Mouse (Mus musculus): Measurements from ENCODE around the gene Gm4305. TPM values are rescaled to one million over a fixed set of nuclear protein-coding genes. Genes with fewer than 3 reads are reported as not detected.
"Not testable (repeated sequence)": the region's sequence is repeated elsewhere in the genome, so short reads cannot be mapped to it uniquely, and the experiment has no call there.

The Gm4305 gene
- polyA plus RNA-seq (2015; fragmentation: Nextera tagmentation; extraction: Ambion mirVana), result not detected in 2 replicates

GRCm38 (mm10) chr10:100350793-100351192 lies at the start of gene Gm4305:
Gm4305 (plus strand) TSS chr10:100351093.
- not testable (repeated sequence) for H3K27me3 ChIP-seq; H3K9me3 ChIP-seq (replicated peaks); DNase-seq; ATAC-seq (ENCODE audit: low read depth); H3K9ac ChIP-seq; H3K4me2 ChIP-seq; H3K4me3 ChIP-seq (replicated peaks); H3K27ac ChIP-seq; H3K36me3 ChIP-seq; H3K4me1 ChIP-seq (replicated peaks)
- WGBS (ENCODE audit: insufficient replicate concordance), result no CpG with 5 or more reads among the region's 3 CpGs

- no CpG with 5 or more reads among the region's 2 CpGs for WGBS (ENCODE audit: insufficient replicate concordance)
- not testable (repeated sequence) for H3K27ac ChIP-seq; H3K4me2 ChIP-seq; DNase-seq; H3K27me3 ChIP-seq; H3K4me1 ChIP-seq (replicated peaks); H3K9ac ChIP-seq; ATAC-seq (ENCODE audit: low read depth); H3K36me3 ChIP-seq; H3K9me3 ChIP-seq (replicated peaks); H3K4me3 ChIP-seq (replicated peaks)
Observed at GRCm38 (mm10) chr10:100335376-100335775, 15.5 kb upstream of the Gm4305 start, which contains the start of gene Gm4301. Gm4301 (plus strand) TSS chr10:100335676.

- H3K27me3 ChIP-seq; DNase-seq; H3K36me3 ChIP-seq; ATAC-seq (ENCODE audit: low read depth); H3K27ac ChIP-seq; H3K4me2 ChIP-seq; H3K9ac ChIP-seq; H3K9me3 ChIP-seq (replicated peaks); H3K4me3 ChIP-seq (replicated peaks); H3K4me1 ChIP-seq (replicated peaks): not testable (repeated sequence)
- no CpG with 5 or more reads among the region's 3 CpGs for WGBS (ENCODE audit: insufficient replicate concordance)
Observed at GRCm38 (mm10) chr10:100340536-100340935, 10.4 kb upstream of the Gm4305 start, which contains the start of gene Gm4302. Gm4302 (plus strand) TSS chr10:100340836.

GRCm38 (mm10) chr10:100345672-100346071 lies 5.2 kb upstream of the Gm4305 start, which contains the start of gene Gm4303:
Gm4303 (plus strand) TSS chr10:100345972.
- no CpG with 5 or more reads among the region's 3 CpGs for WGBS (ENCODE audit: insufficient replicate concordance)

GRCm38 (mm10) chr10:100356841-100357240 lies 5.9 kb downstream of the Gm4305 start:
- H3K9ac ChIP-seq; H3K4me3 ChIP-seq (replicated peaks); H3K4me1 ChIP-seq (replicated peaks); H3K4me2 ChIP-seq; DNase-seq; ATAC-seq (ENCODE audit: low read depth); H3K27ac ChIP-seq; H3K27me3 ChIP-seq; H3K9me3 ChIP-seq (replicated peaks); H3K36me3 ChIP-seq: not testable (repeated sequence)
- WGBS (ENCODE audit: insufficient replicate concordance), result 40% methylated on average over 2 of the region's 2 CpGs

More at GRCm38 (mm10) chr10:100345672-100346071, 5.2 kb upstream of the Gm4305 start, which contains the start of gene Gm4303:
- H3K27ac ChIP-seq; H3K4me1 ChIP-seq (replicated peaks); DNase-seq; H3K9ac ChIP-seq; H3K36me3 ChIP-seq; H3K4me2 ChIP-seq; H3K4me3 ChIP-seq (replicated peaks); H3K9me3 ChIP-seq (replicated peaks); ATAC-seq (ENCODE audit: low read depth); H3K27me3 ChIP-seq: not testable (repeated sequence)

GRCm38 (mm10) chr10:100361038-100361437 lies 10.1 kb downstream of the Gm4305 start, which contains the start of gene Gm4307:
Gm4307 (plus strand) TSS chr10:100361338.
- not testable (repeated sequence) for H3K27me3 ChIP-seq; H3K4me1 ChIP-seq (replicated peaks); DNase-seq; H3K9ac ChIP-seq; H3K36me3 ChIP-seq; ATAC-seq (ENCODE audit: low read depth); H3K4me3 ChIP-seq (replicated peaks); H3K27ac ChIP-seq; H3K4me2 ChIP-seq; H3K9me3 ChIP-seq (replicated peaks)
- no CpG with 5 or more reads among the region's 3 CpGs for WGBS (ENCODE audit: insufficient replicate concordance)

- not testable (repeated sequence) for H3K4me3 ChIP-seq (replicated peaks); H3K4me2 ChIP-seq; DNase-seq; H3K27me3 ChIP-seq; H3K9me3 ChIP-seq (replicated peaks); ATAC-seq (ENCODE audit: low read depth); H3K27ac ChIP-seq; H3K36me3 ChIP-seq; H3K9ac ChIP-seq; H3K4me1 ChIP-seq (replicated peaks)
- WGBS (ENCODE audit: insufficient replicate concordance), result no CpG with 5 or more reads among the region's 2 CpGs
Observed at GRCm38 (mm10) chr10:100382460-100382859, 31.6 kb downstream of the Gm4305 start, which contains the start of gene Gm4312. Gm4312 (minus strand) TSS chr10:100382560.

Other genes with a start within 250 kb of the Gm4305 start
- not detected in 2 replicates for gene Gm4301, start 15.4 kb upstream of the Gm4305 start, polyA plus RNA-seq (2015; fragmentation: Nextera tagmentation; extraction: Ambion mirVana)
- gene Gm4302, start 10.3 kb upstream of the Gm4305 start, polyA plus RNA-seq (2015; fragmentation: Nextera tagmentation; extraction: Ambion mirVana), result not detected in 2 replicates
- gene Gm4303, start 5.1 kb upstream of the Gm4305 start, polyA plus RNA-seq (2015; fragmentation: Nextera tagmentation; extraction: Ambion mirVana), result not detected in 2 replicates
- gene Gm4307, start 10.2 kb downstream of the Gm4305 start, polyA plus RNA-seq (2015; fragmentation: Nextera tagmentation; extraction: Ambion mirVana), result not detected in 2 replicates
- gene Gm4312, start 31.5 kb downstream of the Gm4305 start, polyA plus RNA-seq (2015; fragmentation: Nextera tagmentation; extraction: Ambion mirVana), result not detected in 2 replicates
- gene Tmtc3, start 136.3 kb downstream of the Gm4305 start, polyA plus RNA-seq (2015; fragmentation: Nextera tagmentation; extraction: Ambion mirVana), result 6.0 and 7.5 TPM in 2 replicates
- 3.5 and 4.2 TPM in 2 replicates for gene Cep290, start 136.5 kb downstream of the Gm4305 start, polyA plus RNA-seq (2015; fragmentation: Nextera tagmentation; extraction: Ambion mirVana)
- 16.7 and 16.8 TPM in 2 replicates for gene 4930430F08Rik, start 239.3 kb downstream of the Gm4305 start, polyA plus RNA-seq (2015; fragmentation: Nextera tagmentation; extraction: Ambion mirVana)
- gene 1700017N19Rik, start 239.4 kb downstream of the Gm4305 start, polyA plus RNA-seq (2015; fragmentation: Nextera tagmentation; extraction: Ambion mirVana), result not detected in 2 replicates